In the genomic region with DNA sequence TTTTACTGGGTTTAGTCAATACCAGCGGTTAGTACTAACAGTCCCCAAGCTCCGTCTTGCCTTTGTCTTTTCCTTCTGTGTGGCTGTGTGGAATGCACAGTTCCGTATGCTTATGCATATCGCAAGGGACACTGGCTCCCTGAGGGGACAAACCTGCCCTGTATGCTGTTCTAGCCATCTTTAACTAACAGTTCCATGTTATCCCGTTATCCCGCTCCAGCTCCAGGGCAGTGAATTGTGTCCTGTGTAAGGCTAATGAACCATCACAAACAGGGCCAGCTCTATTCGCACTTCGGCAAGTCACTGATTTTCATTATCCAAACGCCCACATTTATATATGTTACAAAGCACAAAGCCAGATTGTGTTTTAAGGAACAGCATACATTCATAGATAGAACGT, we compare ENCODE assay signal across 22 mouse cellular contexts.
DNase-seq lines count a peak whose midpoint lies in the region; ATAC-seq and TF ChIP-seq lines count a peak whose summit lies in the region.
"Had no signal": no experiment of that assay in that cellular context is flagged by ENCODE, and none has a peak within 500 bp of the region (broad histone marks: within the 10 kb centered on the region; RNA-seq: fewer than 3 reads in every experiment).

No protein-coding gene starts in this region.

- TF ChIP-seq POLR2A in kidney, adult 2 months (IDR thresholded peaks at IDR 0.05; ENCODE audit: low read depth, low read length): no peak

- no peaks in the 10 kb centered on the region for H3K27me3 ChIP-seq in midbrain, embryonic 13.5 days
- no peaks in the 10 kb centered on the region for H3K27me3 ChIP-seq in midbrain, embryonic 16.5 days (ENCODE audit: control insufficient read depth, insufficient read depth, low read depth, low read length)
- H3K27me3 ChIP-seq in hindbrain, embryonic 14.5 days (ENCODE audit: control insufficient read depth, insufficient read depth, low read length): no peaks in the 10 kb centered on the region
- no peaks in the 10 kb centered on the region for H3K27me3 ChIP-seq in kidney, adult 2 months (replicated peaks; ENCODE audit: control insufficient read depth, insufficient read depth, low read length)
- H3K27me3 ChIP-seq: CH12.LX; heart, embryonic 12.5 days; liver, embryonic 13.5 days had no signal

- H3K27ac ChIP-seq in midbrain, embryonic 13.5 days: no peak overlapping the region
- H3K27ac ChIP-seq in midbrain, embryonic 16.5 days (ENCODE audit: low read length): no peak overlapping the region
- 0 out of 2 replicates have a peak overlapping the region, but pooled peaks have one; percentile 24 for H3K27ac ChIP-seq in hindbrain, embryonic 14.5 days
- no peak overlapping the region for H3K27ac ChIP-seq in kidney, adult 2 months (ENCODE audit: insufficient read depth, low read depth, low read length)
- H3K27ac ChIP-seq: embryonic facial prominence, embryonic 10.5 days; layer of hippocampus, adult 2 months; left cerebral cortex, adult 2 months; liver, embryonic 13.5 days; stomach, postnatal 0 days had no signal

- no peaks in the 10 kb centered on the region for H3K4me1 ChIP-seq in midbrain, embryonic 13.5 days (replicated peaks)
- no peaks in the 10 kb centered on the region for H3K4me1 ChIP-seq in midbrain, embryonic 16.5 days (ENCODE audit: control insufficient read depth, insufficient read depth, low read length)
- no peaks in the 10 kb centered on the region for H3K4me1 ChIP-seq in hindbrain, embryonic 14.5 days (replicated peaks; ENCODE audit: control insufficient read depth, insufficient read depth, low read length)
- no peaks in the 10 kb centered on the region for H3K4me1 ChIP-seq in kidney, adult 2 months (ENCODE audit: control insufficient read depth, insufficient read depth, low read length)
- H3K4me1 ChIP-seq: heart, embryonic 12.5 days; liver, embryonic 13.5 days had no signal

- DNase-seq in embryo, embryonic 11 days: peak; percentile 22
- no peak for DNase-seq in embryo, embryonic 10.5 days (ENCODE audit: low spot score)
- DNase-seq in hindbrain, embryonic 14.5 days (ENCODE audit: low spot score): no peak
- DNase-seq in retina, embryonic 14.5 days (ENCODE audit: low spot score): peak; percentile 43
- DNase-seq in kidney, adult 2 months: no peak
- no peak for DNase-seq in urinary bladder, postnatal 25 days (ENCODE audit: low spot score)
- DNase-seq: adrenal gland, adult 2 months; cerebellum, postnatal 25 days; heart, postnatal 36 days; liver, embryonic 13.5 days; right cerebral cortex, postnatal 25 days; thymus, postnatal 36 days had no signal

- no peaks in the 10 kb centered on the region for H3K9me3 ChIP-seq in midbrain, embryonic 13.5 days
- H3K9me3 ChIP-seq in midbrain, embryonic 16.5 days (replicated peaks; ENCODE audit: control insufficient read depth, low read length, poor library complexity, severe bottlenecking): no peaks in the 10 kb centered on the region
- H3K9me3 ChIP-seq in hindbrain, embryonic 14.5 days (ENCODE audit: control insufficient read depth, low read length): no peaks in the 10 kb centered on the region
- H3K9me3 ChIP-seq: embryonic facial prominence, embryonic 10.5 days; liver, embryonic 13.5 days had no signal

- 62% methylated on average over 10 of the region's 10 CpGs for WGBS in midbrain, embryonic 13.5 days
- WGBS in midbrain, embryonic 16.5 days: 49% methylated on average over 10 of the region's 10 CpGs
- 42% methylated on average over 10 of the region's 10 CpGs for WGBS in hindbrain, embryonic 14.5 days
- 58% methylated on average over 10 of the region's 10 CpGs for WGBS in kidney, adult 2 months

- H3K36me3 ChIP-seq in midbrain, embryonic 13.5 days: no peaks in the 10 kb centered on the region
- H3K36me3 ChIP-seq in midbrain, embryonic 16.5 days (ENCODE audit: control insufficient read depth, insufficient read depth, low read length): no peaks in the 10 kb centered on the region
- no peaks in the 10 kb centered on the region for H3K36me3 ChIP-seq in hindbrain, embryonic 14.5 days (replicated peaks; ENCODE audit: control insufficient read depth, insufficient read depth)
- no peaks in the 10 kb centered on the region for H3K36me3 ChIP-seq in kidney, adult 2 months (ENCODE audit: control insufficient read depth, insufficient read depth, low read length)
- H3K36me3 ChIP-seq: embryonic facial prominence, embryonic 10.5 days; heart, embryonic 12.5 days; liver, embryonic 13.5 days had no signal

- no peak overlapping the region for H3K4me2 ChIP-seq in midbrain, embryonic 13.5 days (replicated peaks)
- no peak overlapping the region for H3K4me2 ChIP-seq in midbrain, embryonic 16.5 days (ENCODE audit: low read length)
- H3K4me2 ChIP-seq in hindbrain, embryonic 14.5 days (replicated peaks): no peak overlapping the region
- H3K4me2 ChIP-seq: heart, embryonic 12.5 days; liver, embryonic 13.5 days had no signal

- no peak overlapping the region for H3K4me3 ChIP-seq in midbrain, embryonic 13.5 days (replicated peaks)
- H3K4me3 ChIP-seq in midbrain, embryonic 16.5 days (ENCODE audit: low read depth, low read length): no peak overlapping the region
- no peak overlapping the region for H3K4me3 ChIP-seq in hindbrain, embryonic 14.5 days (replicated peaks; ENCODE audit: low read length)
- H3K4me3 ChIP-seq in kidney, adult 2 months (ENCODE audit: insufficient read depth, low read depth, low read length): no peak overlapping the region
- H3K4me3 ChIP-seq: embryonic facial prominence, embryonic 10.5 days; erythroblast, embryonic 14.5 days; heart, embryonic 12.5 days; layer of hippocampus, adult 2 months; left cerebral cortex, adult 2 months; liver, embryonic 13.5 days had no signal

- TF ChIP-seq CTCF in kidney, adult 2 months (conservative IDR thresholded peaks at IDR 0.05; ENCODE audit: insufficient read depth, insufficient read length, low read depth, low read length): no peak

- 0 out of 2 replicates have a peak, but pooled peaks have one; percentile 45 for ATAC-seq in midbrain, embryonic 13.5 days
- no peak for ATAC-seq in midbrain, embryonic 16.5 days
- peak; percentile 24; the same call in 1 of the 2 replicates for ATAC-seq in hindbrain, embryonic 14.5 days (ENCODE audit: low FRiP score)
- ATAC-seq: intestine, embryonic 16.5 days had no signal

- H3K9ac ChIP-seq in midbrain, embryonic 13.5 days (replicated peaks): no peak overlapping the region
- no peak overlapping the region for H3K9ac ChIP-seq in midbrain, embryonic 16.5 days (ENCODE audit: low read depth, low read length)
- H3K9ac ChIP-seq in hindbrain, embryonic 14.5 days: 0 out of 2 replicates have a peak overlapping the region, but pooled peaks have one; percentile 10
- H3K9ac ChIP-seq: heart, embryonic 12.5 days; liver, embryonic 13.5 days had no signal

Comparison
In these comparisons a context has a peak if more than half of its experiments do, and no peak if none do; other contexts are left out.
1. DNase-seq: peak in embryo, embryonic 11 days (single experiment) and retina, embryonic 14.5 days (single experiment); none in embryo, embryonic 10.5 days (single experiment), hindbrain, embryonic 14.5 days (single experiment), kidney, adult 2 months (single experiment) and urinary bladder, postnatal 25 days (single experiment).